Mouse (Mus musculus) stomach, postnatal 0 days (tissue): ENCODE measurements around the gene Fam57a.

Experiments
- CTCF ChIP-seq: IDR thresholded peaks from 2 replicates; pipeline ENCODE4 v1.5.1; 2016; ENCODE audit warnings: antibody characterized with exemption, low read depth, mild to moderate bottlenecking, moderate library complexity
- EP300 ChIP-seq: optimal IDR thresholded peaks from 2 replicates; pipeline ENCODE3; 2016; ENCODE audit warnings: antibody characterized with exemption

- TF ChIP-seq CTCF (no peak), EP300 (no peak)
Observed at GRCm38 (mm10) chr11:76255431-76256001, 76.0 kb downstream of the Fam57a start.
